ENCODE assay signal across 26 mouse cellular contexts in genomic region chr9:16307789-16308188, GRCm38 (mm10).
"Had no signal": no experiment of that assay in that cellular context is flagged by ENCODE, and none has a peak within 500 bp of the region (broad histone marks: within the 10 kb centered on the region; RNA-seq: fewer than 3 reads in every experiment).

No protein-coding gene starts in this region.

- H3K36me3 ChIP-seq: embryonic facial prominence, embryonic 10.5 days; embryonic facial prominence, embryonic 12.5 days; embryonic facial prominence, embryonic 13.5 days; embryonic facial prominence, embryonic 15.5 days; forebrain, embryonic 10.5 days; forebrain, embryonic 12.5 days; forebrain, embryonic 15.5 days had no signal

- DNase-seq: cerebellum, adult 8-10 months; cerebellum, adult 9-10 months; cerebellum, adult 9-11 months; cerebellum, postnatal 10 days; cerebellum, postnatal 14 days; cerebellum, postnatal 25 days; cerebellum, postnatal 36 days; embryo, embryonic 11 days; forebrain, postnatal 0 days; gastrocnemius, adult 2 months; gastrocnemius, postnatal 10 days; gastrocnemius, postnatal 14 days; gastrocnemius, postnatal 25 days; gastrocnemius, postnatal 36 days; heart, adult 11 months; heart, adult 18-20 months; heart, adult 2 months had no signal

- H3K4me3 ChIP-seq: embryonic facial prominence, embryonic 10.5 days; embryonic facial prominence, embryonic 12.5 days; embryonic facial prominence, embryonic 13.5 days; embryonic facial prominence, embryonic 15.5 days; erythroblast, embryonic 14.5 days; forebrain, embryonic 10.5 days; forebrain, embryonic 12.5 days; forebrain, embryonic 13.5 days; forebrain, embryonic 15.5 days; gastrocnemius, adult 2 months; heart, adult 2 months had no signal

- H3K27ac ChIP-seq: embryonic facial prominence, embryonic 10.5 days; embryonic facial prominence, embryonic 12.5 days; embryonic facial prominence, embryonic 13.5 days; embryonic facial prominence, embryonic 15.5 days; forebrain, embryonic 10.5 days; forebrain, embryonic 12.5 days; forebrain, embryonic 13.5 days; forebrain, embryonic 15.5 days; gastrocnemius, adult 2 months; heart, adult 2 months had no signal
